Mouse (Mus musculus) retina, postnatal 1 day (tissue): Measurements from ENCODE around the gene Mapkapk2.

ENCODE experiments used
- DNase-seq: peaks from one replicate; pipeline ENCODE4 v3.0.0-alpha.2; 2012

Gene Mapkapk2

GRCm38 (mm10) chr1:131015879-131016278 lies 81.7 kb downstream of the Mapkapk2 start:
- no peak for DNase-seq

GRCm38 (mm10) chr1:131015281-131015680 lies 82.3 kb downstream of the Mapkapk2 start:
- no peak for DNase-seq

GRCm38 (mm10) chr1:131013926-131014325 lies 83.7 kb downstream of the Mapkapk2 start:
- no peak for DNase-seq

GRCm38 (mm10) chr1:131012494-131012893 lies 85.1 kb downstream of the Mapkapk2 start:
- no peak for DNase-seq

- DNase-seq, result no peak
These were observed 87.1 kb downstream of the Mapkapk2 start for GRCm38 (mm10) chr1:131010201-131011153.

- no peak for DNase-seq
These were observed 91.6 kb downstream of the Mapkapk2 start for GRCm38 (mm10) chr1:131006069-131006468.
